Mouse (Mus musculus) cerebellum, adult 2 months (tissue): Measurements from ENCODE around the gene Avil.

Experiments
- CTCF ChIP-seq: fragments of 200-500 bp; IDR thresholded peaks from 2 replicates; pipeline ENCODE4 v1.5.1; 2011; ENCODE audit warnings: low read depth, mild to moderate bottlenecking, control low read depth, low read length, moderate library complexity, borderline replicate concordance; ENCODE audit not compliant: insufficient read depth
- POLR2A ChIP-seq: fragments of 200-500 bp; IDR thresholded peaks from 2 replicates; pipeline ENCODE4 v1.6.1; 2011; ENCODE audit warnings: low read length, control low read depth, borderline replicate concordance; ENCODE audit not compliant: insufficient read depth

DNA sequence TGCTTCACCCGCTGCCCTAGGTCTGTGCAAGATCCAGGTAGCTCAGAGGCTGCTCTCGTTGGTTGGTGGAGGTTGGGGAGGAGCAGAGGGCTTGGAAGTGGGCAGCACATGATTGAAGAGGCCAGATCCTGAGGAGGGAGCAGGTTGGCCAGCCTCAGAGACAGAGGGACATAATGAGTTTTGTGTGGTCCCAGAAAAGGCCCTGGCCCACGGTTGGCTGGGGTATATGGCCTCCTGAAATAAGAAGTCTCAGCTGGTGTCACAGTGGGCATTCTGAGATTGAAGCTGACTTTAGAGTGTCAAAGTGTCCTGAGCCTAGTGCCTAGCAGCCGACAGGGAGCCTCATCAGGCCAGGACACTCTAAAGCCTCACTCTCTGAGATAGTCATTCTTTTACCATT lies 15.4 kb upstream of the Avil start:
- TF ChIP-seq CTCF (no peak), POLR2A (no peak; the same call in 1 of the 2 replicates)
